Mouse (Mus musculus): ENCODE measurements around the gene Trim69. TPM values are rescaled to one million over a fixed set of nuclear protein-coding genes. Genes with fewer than 3 reads are reported as not detected.

The Trim69 gene
- polyA plus RNA-seq, 1 experiment from 2014 or later = not detected

- Histone ChIP-seq H3K27me3 (ENCODE audit: insufficient read depth, low read length) (no peaks in the 10 kb centered on the region), H3K27ac (ENCODE audit: low read depth) (0 out of 2 replicates have a peak overlapping the region, but pooled peaks have one; percentile 2), H3K9ac (replicated peaks) (no peak overlapping the region), H3K9me3 (ENCODE audit: low read length) (no peaks in the 10 kb centered on the region), H3K36me3 (replicated peaks; ENCODE audit: insufficient read depth, low read length) (no peaks in the 10 kb centered on the region), H3K4me2 (ENCODE audit: low read depth, low read length) (peak overlapping the region; percentile 1; the same call in 1 of the 2 replicates), H3K4me1 (ENCODE audit: insufficient read depth) (no peaks in the 10 kb centered on the region), H3K4me3 (ENCODE audit: low read depth, low read length) (no peak overlapping the region)
- TF ChIP-seq EP300 (IDR thresholded peaks at IDR 0.05; ENCODE audit: low read depth) (no peak), CTCF (IDR thresholded peaks at IDR 0.05; ENCODE audit: low read depth) (no peak)
- ATAC-seq = no peak
- WGBS (ENCODE audit: insufficient replicate concordance) = 60% methylated on average over 13 of the region's 13 CpGs
- no peak for DNase-seq
Observed at GRCm38 (mm10) chr2:122163430-122164195, 3.1 kb downstream of the Trim69 start.

- ATAC-seq = peak; percentile 45; the same call in 1 of the 2 replicates
- H3K4me3 ChIP-seq (ENCODE audit: low read depth, low read length) = no peak overlapping the region
- H3K27me3 ChIP-seq (ENCODE audit: insufficient read depth, low read length) = no peaks in the 10 kb centered on the region
- 60% methylated on average over 11 of the region's 11 CpGs for WGBS (ENCODE audit: insufficient replicate concordance)
- TF ChIP-seq EP300 (IDR thresholded peaks at IDR 0.05; ENCODE audit: low read depth) (no peak), CTCF (IDR thresholded peaks at IDR 0.05; ENCODE audit: low read depth) (no peak)
- H3K9me3 ChIP-seq (ENCODE audit: low read length) = no peaks in the 10 kb centered on the region
- no peak overlapping the region for H3K9ac ChIP-seq (replicated peaks)
- DNase-seq = no peak
- peak overlapping the region; percentile 1; the same call in 1 of the 2 replicates for H3K4me2 ChIP-seq (ENCODE audit: low read depth, low read length)
- no peaks in the 10 kb centered on the region for H3K4me1 ChIP-seq (ENCODE audit: insufficient read depth)
- no peaks in the 10 kb centered on the region for H3K36me3 ChIP-seq (replicated peaks; ENCODE audit: insufficient read depth, low read length)
- H3K27ac ChIP-seq (ENCODE audit: low read depth) = 0 out of 2 replicates have a peak overlapping the region, but pooled peaks have one; percentile 2
Observed at GRCm38 (mm10) chr2:122164293-122164692, 3.8 kb downstream of the Trim69 start.

- H3K27ac ChIP-seq (ENCODE audit: low read depth) = no peak overlapping the region
- WGBS (ENCODE audit: insufficient replicate concordance) = 59% methylated on average over 6 of the region's 6 CpGs
- no peak overlapping the region for H3K4me3 ChIP-seq (ENCODE audit: low read depth, low read length)
- no peak overlapping the region for H3K9ac ChIP-seq (replicated peaks)
- no peaks in the 10 kb centered on the region for H3K9me3 ChIP-seq (ENCODE audit: low read length)
- DNase-seq (no peak), ATAC-seq (no peak)
- H3K4me1 ChIP-seq (ENCODE audit: insufficient read depth) = no peaks in the 10 kb centered on the region
- no peak overlapping the region for H3K4me2 ChIP-seq (ENCODE audit: low read depth, low read length)
- TF ChIP-seq EP300 (IDR thresholded peaks at IDR 0.05; ENCODE audit: low read depth) = no peak
- TF ChIP-seq CTCF (IDR thresholded peaks at IDR 0.05; ENCODE audit: low read depth) = no peak
- H3K27me3 ChIP-seq (ENCODE audit: insufficient read depth, low read length) = no peaks in the 10 kb centered on the region
- no peaks in the 10 kb centered on the region for H3K36me3 ChIP-seq (replicated peaks; ENCODE audit: insufficient read depth, low read length)
Observed at GRCm38 (mm10) chr2:122171292-122171691, 10.8 kb downstream of the Trim69 start.

- Histone ChIP-seq H3K9me3 (ENCODE audit: low read length) (no peaks in the 10 kb centered on the region), H3K4me1 (ENCODE audit: insufficient read depth) (no peaks in the 10 kb centered on the region), H3K27ac (ENCODE audit: low read depth) (no peak overlapping the region), H3K27me3 (ENCODE audit: insufficient read depth, low read length) (no peaks in the 10 kb centered on the region), H3K9ac (replicated peaks) (no peak overlapping the region), H3K36me3 (replicated peaks; ENCODE audit: insufficient read depth, low read length) (no peaks in the 10 kb centered on the region), H3K4me2 (ENCODE audit: low read depth, low read length) (no peak overlapping the region), H3K4me3 (ENCODE audit: low read depth, low read length) (no peak overlapping the region)
- WGBS (ENCODE audit: insufficient replicate concordance) = 94% methylated on average over 2 of the region's 2 CpGs
- ATAC-seq (no peak), DNase-seq (no peak)
- no peak for TF ChIP-seq EP300 (IDR thresholded peaks at IDR 0.05; ENCODE audit: low read depth)
- no peak for TF ChIP-seq CTCF (IDR thresholded peaks at IDR 0.05; ENCODE audit: low read depth)
Observed at GRCm38 (mm10) chr2:122172188-122172587, 11.7 kb downstream of the Trim69 start.

- H3K9ac ChIP-seq (replicated peaks) = no peak overlapping the region
- H3K4me2 ChIP-seq (ENCODE audit: low read depth, low read length) = no peak overlapping the region
- 62% methylated on average over 8 of the region's 8 CpGs for WGBS (ENCODE audit: insufficient replicate concordance)
- no peak overlapping the region for H3K4me3 ChIP-seq (ENCODE audit: low read depth, low read length)
- DNase-seq (no peak), ATAC-seq (no peak)
- H3K36me3 ChIP-seq (replicated peaks; ENCODE audit: insufficient read depth, low read length) = no peaks in the 10 kb centered on the region
- no peaks in the 10 kb centered on the region for H3K27me3 ChIP-seq (ENCODE audit: insufficient read depth, low read length)
- no peaks in the 10 kb centered on the region for H3K4me1 ChIP-seq (ENCODE audit: insufficient read depth)
- H3K9me3 ChIP-seq (ENCODE audit: low read length) = no peaks in the 10 kb centered on the region
- no peak for TF ChIP-seq EP300 (IDR thresholded peaks at IDR 0.05; ENCODE audit: low read depth)
- no peak for TF ChIP-seq CTCF (IDR thresholded peaks at IDR 0.05; ENCODE audit: low read depth)
- no peak overlapping the region for H3K27ac ChIP-seq (ENCODE audit: low read depth)
Observed at GRCm38 (mm10) chr2:122180051-122180822, 19.7 kb downstream of the Trim69 start.

GRCm38 (mm10) chr2:122185086-122185485 lies 24.6 kb downstream of the Trim69 start:
- DNase-seq (no peak), ATAC-seq (no peak)
- no peak overlapping the region for H3K9ac ChIP-seq (replicated peaks)
- no peak for TF ChIP-seq CTCF (IDR thresholded peaks at IDR 0.05; ENCODE audit: low read depth)
- no peak for TF ChIP-seq EP300 (IDR thresholded peaks at IDR 0.05; ENCODE audit: low read depth)
- H3K4me2 ChIP-seq (ENCODE audit: low read depth, low read length) = no peak overlapping the region
- no peaks in the 10 kb centered on the region for H3K4me1 ChIP-seq (ENCODE audit: insufficient read depth)
- H3K27ac ChIP-seq (ENCODE audit: low read depth) = no peak overlapping the region
- no peaks in the 10 kb centered on the region for H3K36me3 ChIP-seq (replicated peaks; ENCODE audit: insufficient read depth, low read length)
- no peaks in the 10 kb centered on the region for H3K9me3 ChIP-seq (ENCODE audit: low read length)
- H3K27me3 ChIP-seq (ENCODE audit: insufficient read depth, low read length) = no peaks in the 10 kb centered on the region
- WGBS (ENCODE audit: insufficient replicate concordance) = 76% methylated on average over 4 of the region's 4 CpGs
- H3K4me3 ChIP-seq (ENCODE audit: low read depth, low read length) = no peak overlapping the region
